In the genomic region with DNA sequence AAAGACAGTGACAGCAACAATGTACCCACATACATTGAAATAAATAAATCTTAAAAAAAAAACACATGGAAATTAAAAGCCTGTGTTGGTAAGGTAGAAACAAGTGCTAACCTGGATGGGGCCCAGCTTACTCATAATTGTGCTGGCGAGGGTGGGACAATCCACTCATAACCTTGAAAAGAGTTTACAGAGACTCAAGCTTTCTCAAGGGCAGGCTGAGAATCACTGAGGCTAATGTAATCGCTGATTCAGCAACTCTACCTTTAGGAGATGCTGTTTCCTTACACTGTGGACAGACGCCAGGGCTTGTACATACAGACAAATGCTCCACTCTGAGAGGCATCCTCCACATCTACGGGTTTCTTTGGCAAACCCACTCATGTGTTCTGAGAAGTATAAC, we compare ENCODE assay signal across 20 mouse cellular contexts. TPM values are rescaled to one million over a fixed set of nuclear protein-coding genes. Genes with fewer than 3 reads are reported as not detected.
"Had no signal": no experiment of that assay in that cellular context is flagged by ENCODE, and none has a peak within 500 bp of the region (broad histone marks: within the 10 kb centered on the region; RNA-seq: fewer than 3 reads in every experiment).

No protein-coding gene starts in this region.

- H3K9me3 ChIP-seq: limb, embryonic 12.5 days; neural tube, embryonic 13.5 days had no signal

- H3K4me3 ChIP-seq: limb, embryonic 12.5 days; neural tube, embryonic 13.5 days had no signal

- ATAC-seq: lung, postnatal 0 days; midbrain, embryonic 16.5 days had no signal

- H3K4me1 ChIP-seq: limb, embryonic 12.5 days had no signal

- H3K27me3 ChIP-seq: limb, embryonic 12.5 days; neural tube, embryonic 13.5 days had no signal

- H3K36me3 ChIP-seq: limb, embryonic 12.5 days; neural tube, embryonic 13.5 days had no signal

- H3K4me2 ChIP-seq: limb, embryonic 12.5 days; neural tube, embryonic 13.5 days had no signal

- H3K27ac ChIP-seq: kidney, postnatal 0 days; limb, embryonic 12.5 days; liver, embryonic 14.5 days; neural tube, embryonic 13.5 days had no signal

- H3K9ac ChIP-seq: limb, embryonic 12.5 days; liver, embryonic 14.5 days had no signal

- DNase-seq: kidney, adult 9 months; kidney, postnatal 36 days; layer of hippocampus, adult 9-11 months; layer of hippocampus, postnatal 36 days; liver; lung, adult 2 months; lung, postnatal 4 days; retina, postnatal 1 day; right cerebral cortex, postnatal 4 days; spleen, adult 18-20 months; thymus, adult 2 months; thymus, postnatal 25 days had no signal

RNA-seq across cellular contexts. Expression of a gene that starts 29.4 kb away (rescaled TPM):
- total RNA-seq: megakaryocyte, adult 5-6 weeks had no signal
- polyA plus RNA-seq: kidney, postnatal 0 days; liver, embryonic 14.5 days; lung, adult 2 months; lung, postnatal 0 days; urinary bladder, adult 2 months had no signal
